Mouse (Mus musculus): ENCODE measurements around the gene Dnase2a. TPM values are rescaled to one million over a fixed set of nuclear protein-coding genes. Genes with fewer than 3 reads are reported as not detected.

Dnase2a gene
- total and polyA plus RNA-seq, 2 experiments, result 13.0 to 20.0 TPM

GRCm38 (mm10) chr8:84946528-84947240, 38.3 kb downstream of the Dnase2a start, which contains the start of gene Rtbdn:
Rtbdn (plus strand) TSS chr8:84946991.
- Histone ChIP-seq H3K79me2 (ENCODE audit: control insufficient read depth, insufficient read depth, low read length) (no peaks in the 10 kb centered on the region), H3K27me3 (ENCODE audit: control insufficient read depth, insufficient read depth, low read length) (peaks cover 22% of the 10 kb centered on the region), H3K4me3 (ENCODE audit: insufficient read depth, low read depth, low read length) (no peak within 1 kb of the TSS), H3K36me3 (ENCODE audit: control insufficient read depth, insufficient read depth, low read length) (no peaks in the 10 kb centered on the region), H3K9ac (ENCODE audit: low read depth, low read length) (no peak within 1 kb of the TSS), H3K4me1 (ENCODE audit: control insufficient read depth, insufficient read depth, low read length) (peaks cover 3% of the 10 kb centered on the region; the same call in 1 of the 2 replicates), H3K27ac (replicated peaks; ENCODE audit: insufficient read depth, low read depth, low read length) (no peak within 1 kb of the TSS)
- TF ChIP-seq POLR2A (IDR thresholded peaks at IDR 0.05; ENCODE audit: extremely low read depth, insufficient read depth, low read length) (no peak), CTCF (IDR thresholded peaks at IDR 0.05; ENCODE audit: low read depth, low read length) (peak; percentile 44; the same call in 1 of the 2 replicates)
- WGBS, result 14% methylated on average over 17 of the region's 17 CpGs
- DNase-seq (ENCODE audit: extremely low read depth, low read depth, low spot score), result no peak

GRCm38 (mm10) chr8:84947241-84947545, 38.8 kb downstream of the Dnase2a start:
- Histone ChIP-seq H3K36me3 (ENCODE audit: control insufficient read depth, insufficient read depth, low read length) (no peaks in the 10 kb centered on the region), H3K4me3 (ENCODE audit: insufficient read depth, low read depth, low read length) (no peak overlapping the region), H3K4me1 (ENCODE audit: control insufficient read depth, insufficient read depth, low read length) (peaks cover 3% of the 10 kb centered on the region; the same call in 1 of the 2 replicates), H3K9ac (ENCODE audit: low read depth, low read length) (no peak overlapping the region), H3K27me3 (ENCODE audit: control insufficient read depth, insufficient read depth, low read length) (peaks cover 22% of the 10 kb centered on the region), H3K79me2 (ENCODE audit: control insufficient read depth, insufficient read depth, low read length) (no peaks in the 10 kb centered on the region), H3K27ac (replicated peaks; ENCODE audit: insufficient read depth, low read depth, low read length) (no peak overlapping the region)
- TF ChIP-seq CTCF (IDR thresholded peaks at IDR 0.05; ENCODE audit: low read depth, low read length) (peak; percentile 19; the same call in 1 of the 2 replicates), POLR2A (IDR thresholded peaks at IDR 0.05; ENCODE audit: extremely low read depth, insufficient read depth, low read length) (no peak)
- WGBS, result 7% methylated on average over 9 of the region's 9 CpGs
- no peak for DNase-seq (ENCODE audit: extremely low read depth, low read depth, low spot score)

GRCm38 (mm10) chr8:84949753-84950152, 41.4 kb downstream of the Dnase2a start:
- Histone ChIP-seq H3K27me3 (ENCODE audit: control insufficient read depth, insufficient read depth, low read length) (peaks cover 20% of the 10 kb centered on the region), H3K36me3 (ENCODE audit: control insufficient read depth, insufficient read depth, low read length) (no peaks in the 10 kb centered on the region)
- WGBS, result 29% methylated on average over 12 of the region's 12 CpGs

GRCm38 (mm10) chr8:84952612-84953255, 44.4 kb downstream of the Dnase2a start:
- Histone ChIP-seq H3K27me3 (ENCODE audit: control insufficient read depth, insufficient read depth, low read length) (peaks cover 3% of the 10 kb centered on the region; the same call in 1 of the 2 replicates), H3K4me3 (ENCODE audit: insufficient read depth, low read depth, low read length) (no peak overlapping the region)

More at GRCm38 (mm10) chr8:84949753-84950152, 41.4 kb downstream of the Dnase2a start:
- Histone ChIP-seq H3K79me2 (ENCODE audit: control insufficient read depth, insufficient read depth, low read length) (no peaks in the 10 kb centered on the region), H3K4me3 (ENCODE audit: insufficient read depth, low read depth, low read length) (no peak overlapping the region), H3K9ac (ENCODE audit: low read depth, low read length) (no peak overlapping the region), H3K27ac (replicated peaks; ENCODE audit: insufficient read depth, low read depth, low read length) (no peak overlapping the region), H3K4me1 (ENCODE audit: control insufficient read depth, insufficient read depth, low read length) (peaks cover under 1% of the 10 kb centered on the region; the same call in 1 of the 2 replicates)
- DNase-seq (ENCODE audit: extremely low read depth, low read depth, low spot score), result no peak
- no peak for TF ChIP-seq POLR2A (IDR thresholded peaks at IDR 0.05; ENCODE audit: extremely low read depth, insufficient read depth, low read length)
- TF ChIP-seq CTCF (IDR thresholded peaks at IDR 0.05; ENCODE audit: low read depth, low read length), result no peak

GRCm38 (mm10) chr8:84956768-84957167, 48.4 kb downstream of the Dnase2a start:
- Histone ChIP-seq H3K9ac (ENCODE audit: low read depth, low read length) (no peak overlapping the region), H3K27me3 (ENCODE audit: control insufficient read depth, insufficient read depth, low read length) (no peaks in the 10 kb centered on the region), H3K36me3 (ENCODE audit: control insufficient read depth, insufficient read depth, low read length) (no peaks in the 10 kb centered on the region), H3K79me2 (ENCODE audit: control insufficient read depth, insufficient read depth, low read length) (no peaks in the 10 kb centered on the region), H3K4me1 (ENCODE audit: control insufficient read depth, insufficient read depth, low read length) (peaks cover 7% of the 10 kb centered on the region; the same call in 1 of the 2 replicates), H3K27ac (replicated peaks; ENCODE audit: insufficient read depth, low read depth, low read length) (no peak overlapping the region), H3K4me3 (ENCODE audit: insufficient read depth, low read depth, low read length) (no peak overlapping the region)
- peak; percentile 49 for DNase-seq (ENCODE audit: extremely low read depth, low read depth, low spot score)
- TF ChIP-seq CTCF (IDR thresholded peaks at IDR 0.05; ENCODE audit: low read depth, low read length) (peak; percentile 57), POLR2A (IDR thresholded peaks at IDR 0.05; ENCODE audit: extremely low read depth, insufficient read depth, low read length) (no peak)
- WGBS, result 64% methylated on average over 2 of the region's 2 CpGs

More at GRCm38 (mm10) chr8:84952612-84953255, 44.4 kb downstream of the Dnase2a start:
- Histone ChIP-seq H3K27ac (replicated peaks; ENCODE audit: insufficient read depth, low read depth, low read length) (no peak overlapping the region), H3K4me1 (ENCODE audit: control insufficient read depth, insufficient read depth, low read length) (peaks cover 2% of the 10 kb centered on the region; the same call in 1 of the 2 replicates), H3K36me3 (ENCODE audit: control insufficient read depth, insufficient read depth, low read length) (no peaks in the 10 kb centered on the region), H3K79me2 (ENCODE audit: control insufficient read depth, insufficient read depth, low read length) (no peaks in the 10 kb centered on the region), H3K9ac (ENCODE audit: low read depth, low read length) (no peak overlapping the region)
- DNase-seq (ENCODE audit: extremely low read depth, low read depth, low spot score), result peak; percentile 60
- TF ChIP-seq CTCF (IDR thresholded peaks at IDR 0.05; ENCODE audit: low read depth, low read length), result no peak
- no peak for TF ChIP-seq POLR2A (IDR thresholded peaks at IDR 0.05; ENCODE audit: extremely low read depth, insufficient read depth, low read length)
- 7% methylated on average over 18 of the region's 18 CpGs for WGBS
